Mouse (Mus musculus): ENCODE measurements at regions not wholly inside any gene's neighbourhood (a gene's known extent, or its start where the extent isn't known, plus 50 kb on each side); places are given as distances from the start of the nearest gene placed in this dataset.

- Histone ChIP-seq H3K79me3 (ENCODE audit: low read depth) (no peaks in the 10 kb centered on the region), H3K79me2 (ENCODE audit: control insufficient read depth, insufficient read depth) (no peaks in the 10 kb centered on the region), H3K36me3 (ENCODE audit: control insufficient read depth, insufficient read depth) (no peaks in the 10 kb centered on the region), H3K27me3 (ENCODE audit: control insufficient read depth, insufficient read depth, insufficient read length) (no peaks in the 10 kb centered on the region), H3K4me3 (ENCODE audit: insufficient read depth, poor library complexity, severe bottlenecking) (no peak overlapping the region), H3ac (ENCODE audit: control insufficient read depth, insufficient read length, low read depth) (no peak overlapping the region)
- TF ChIP-seq CEBPB (IDR thresholded peaks at IDR 0.05; ENCODE audit: low read depth) (no peak), CTCF (IDR thresholded peaks at IDR 0.05; ENCODE audit: control insufficient read depth, insufficient read depth, insufficient read length) (no peak)
Measured at GRCm38 (mm10) chr12:106559566-106559965, 549.5 kb downstream of the Vrk1 start.

DNA sequence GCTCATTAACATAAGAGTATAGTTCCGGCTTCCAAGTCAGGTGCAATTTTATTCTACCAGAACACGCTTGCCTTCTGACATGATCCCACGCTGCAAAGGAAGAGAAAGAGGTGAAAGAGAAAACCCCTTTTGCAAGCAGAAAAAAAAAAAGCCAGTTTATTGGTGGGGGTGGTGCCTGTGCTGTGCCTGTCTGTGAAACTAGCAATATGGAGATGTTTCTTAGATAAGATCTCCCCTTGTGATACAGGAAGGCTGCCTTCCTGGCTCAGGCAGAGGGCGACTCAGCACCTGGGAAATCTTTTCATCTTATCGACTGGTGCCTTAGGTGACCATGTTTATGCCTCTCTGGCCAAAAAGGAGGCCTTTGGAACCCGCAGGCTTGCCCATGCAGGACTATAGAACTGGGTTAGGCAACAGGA, 555.2 kb downstream of the Vrk1 start:
- Histone ChIP-seq H3K79me2 (ENCODE audit: control insufficient read depth, insufficient read depth) (no peaks in the 10 kb centered on the region), H3K79me3 (ENCODE audit: low read depth) (no peaks in the 10 kb centered on the region), H3K36me3 (ENCODE audit: control insufficient read depth, insufficient read depth) (no peaks in the 10 kb centered on the region), H3K4me3 (ENCODE audit: insufficient read depth, poor library complexity, severe bottlenecking) (no peak overlapping the region), H3K27me3 (ENCODE audit: control insufficient read depth, insufficient read depth, insufficient read length) (no peaks in the 10 kb centered on the region), H3ac (ENCODE audit: control insufficient read depth, insufficient read length, low read depth) (no peak overlapping the region)
- TF ChIP-seq CTCF (IDR thresholded peaks at IDR 0.05; ENCODE audit: control insufficient read depth, insufficient read depth, insufficient read length) (no peak), FOSL1 (IDR thresholded peaks at IDR 0.05; ENCODE audit: insufficient read depth, low read length, poor library complexity, severe bottlenecking) (no peak), USF1 (IDR thresholded peaks at IDR 0.05; ENCODE audit: low read depth) (no peak), MAX (IDR thresholded peaks at IDR 0.05) (no peak), MYOD1 (IDR thresholded peaks at IDR 0.05; ENCODE audit: control insufficient read depth, insufficient read length, low read depth) (no peak), CEBPB (IDR thresholded peaks at IDR 0.05; ENCODE audit: low read depth) (no peak), MYOG (IDR thresholded peaks at IDR 0.05; ENCODE audit: control insufficient read depth, extremely low read depth, insufficient read length) (no peak)

- Histone ChIP-seq H3ac (ENCODE audit: control insufficient read depth, insufficient read length, low read depth) (no peak overlapping the region), H3K79me2 (ENCODE audit: control insufficient read depth, insufficient read depth) (no peaks in the 10 kb centered on the region), H3K27me3 (ENCODE audit: control insufficient read depth, insufficient read depth, insufficient read length) (no peaks in the 10 kb centered on the region), H3K36me3 (ENCODE audit: control insufficient read depth, insufficient read depth) (no peaks in the 10 kb centered on the region), H3K4me3 (ENCODE audit: insufficient read depth, poor library complexity, severe bottlenecking) (no peak overlapping the region), H3K79me3 (ENCODE audit: low read depth) (no peaks in the 10 kb centered on the region)
- TF ChIP-seq USF1 (IDR thresholded peaks at IDR 0.05; ENCODE audit: low read depth), result no peak
- TF ChIP-seq MYOD1 (IDR thresholded peaks at IDR 0.05; ENCODE audit: control insufficient read depth, insufficient read length, low read depth), result no peak
- TF ChIP-seq MYOG (IDR thresholded peaks at IDR 0.05; ENCODE audit: control insufficient read depth, extremely low read depth, insufficient read length), result no peak
- TF ChIP-seq CTCF (IDR thresholded peaks at IDR 0.05; ENCODE audit: control insufficient read depth, insufficient read depth, insufficient read length), result no peak
- no peak for TF ChIP-seq MAX (IDR thresholded peaks at IDR 0.05)
- TF ChIP-seq CEBPB (IDR thresholded peaks at IDR 0.05; ENCODE audit: low read depth), result no peak
- TF ChIP-seq FOSL1 (IDR thresholded peaks at IDR 0.05; ENCODE audit: insufficient read depth, low read length, poor library complexity, severe bottlenecking), result no peak
Measured at GRCm38 (mm10) chr12:106566361-106566760, 556.3 kb downstream of the Vrk1 start.

- TF ChIP-seq USF1 (IDR thresholded peaks at IDR 0.05; ENCODE audit: low read depth) (no peak), CTCF (IDR thresholded peaks at IDR 0.05; ENCODE audit: control insufficient read depth, insufficient read depth, insufficient read length) (no peak), MYOD1 (IDR thresholded peaks at IDR 0.05; ENCODE audit: control insufficient read depth, insufficient read length, low read depth) (no peak), MAX (IDR thresholded peaks at IDR 0.05) (no peak), MYOG (IDR thresholded peaks at IDR 0.05; ENCODE audit: control insufficient read depth, extremely low read depth, insufficient read length) (no peak), CEBPB (IDR thresholded peaks at IDR 0.05; ENCODE audit: low read depth) (no peak), FOSL1 (IDR thresholded peaks at IDR 0.05; ENCODE audit: insufficient read depth, low read length, poor library complexity, severe bottlenecking) (no peak)
- Histone ChIP-seq H3K4me3 (ENCODE audit: insufficient read depth, poor library complexity, severe bottlenecking) (no peak overlapping the region), H3K79me3 (ENCODE audit: low read depth) (no peaks in the 10 kb centered on the region), H3K79me2 (ENCODE audit: control insufficient read depth, insufficient read depth) (no peaks in the 10 kb centered on the region), H3K36me3 (ENCODE audit: control insufficient read depth, insufficient read depth) (no peaks in the 10 kb centered on the region), H3K27me3 (ENCODE audit: control insufficient read depth, insufficient read depth, insufficient read length) (no peaks in the 10 kb centered on the region), H3ac (ENCODE audit: control insufficient read depth, insufficient read length, low read depth) (no peak overlapping the region)
Measured at GRCm38 (mm10) chr12:106567116-106567515, 557.1 kb downstream of the Vrk1 start.

GRCm38 (mm10) chr12:106568541-106569085, 558.6 kb downstream of the Vrk1 start:
- H3K36me3 ChIP-seq (ENCODE audit: control insufficient read depth, insufficient read depth), result no peaks in the 10 kb centered on the region
- no peaks in the 10 kb centered on the region for H3K79me2 ChIP-seq (ENCODE audit: control insufficient read depth, insufficient read depth)
- no peaks in the 10 kb centered on the region for H3K27me3 ChIP-seq (ENCODE audit: control insufficient read depth, insufficient read depth, insufficient read length)
- no peaks in the 10 kb centered on the region for H3K79me3 ChIP-seq (ENCODE audit: low read depth)
- no peak overlapping the region for H3ac ChIP-seq (ENCODE audit: control insufficient read depth, insufficient read length, low read depth)
- no peak overlapping the region for H3K4me3 ChIP-seq (ENCODE audit: insufficient read depth, poor library complexity, severe bottlenecking)
- no peak for TF ChIP-seq MYOD1 (IDR thresholded peaks at IDR 0.05; ENCODE audit: control insufficient read depth, insufficient read length, low read depth)
- no peak for TF ChIP-seq MYOG (IDR thresholded peaks at IDR 0.05; ENCODE audit: control insufficient read depth, extremely low read depth, insufficient read length)
- TF ChIP-seq USF1 (IDR thresholded peaks at IDR 0.05; ENCODE audit: low read depth), result no peak
- no peak for TF ChIP-seq CEBPB (IDR thresholded peaks at IDR 0.05; ENCODE audit: low read depth)
- TF ChIP-seq FOSL1 (IDR thresholded peaks at IDR 0.05; ENCODE audit: insufficient read depth, low read length, poor library complexity, severe bottlenecking), result no peak
- no peak for TF ChIP-seq CTCF (IDR thresholded peaks at IDR 0.05; ENCODE audit: control insufficient read depth, insufficient read depth, insufficient read length)
- TF ChIP-seq MAX (IDR thresholded peaks at IDR 0.05), result no peak

DNA sequence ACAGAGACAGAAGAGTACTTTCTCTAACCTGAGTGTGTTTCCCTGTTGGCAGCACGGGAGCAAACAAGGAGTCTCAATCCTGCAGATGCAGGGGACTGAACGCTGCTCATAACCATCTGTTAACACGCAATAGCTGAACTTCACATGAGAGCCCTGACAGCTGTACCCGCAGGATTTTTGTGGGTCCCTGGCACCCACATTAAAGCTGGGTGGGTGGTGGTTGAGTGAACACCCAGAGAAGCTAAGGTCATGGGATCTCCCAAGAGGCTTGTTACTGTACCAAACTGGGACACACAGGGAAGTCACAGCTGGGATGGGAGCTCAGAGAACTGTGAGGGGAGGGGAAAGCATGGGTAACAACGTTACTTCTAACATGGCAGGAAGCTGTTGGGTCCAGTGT, 562.9 kb downstream of the Vrk1 start:
- no peak for TF ChIP-seq FOSL1 (IDR thresholded peaks at IDR 0.05; ENCODE audit: insufficient read depth, low read length, poor library complexity, severe bottlenecking)
- TF ChIP-seq MYOD1 (IDR thresholded peaks at IDR 0.05; ENCODE audit: control insufficient read depth, insufficient read length, low read depth), result no peak
- TF ChIP-seq CEBPB (IDR thresholded peaks at IDR 0.05; ENCODE audit: low read depth), result no peak
- no peak for TF ChIP-seq CTCF (IDR thresholded peaks at IDR 0.05; ENCODE audit: control insufficient read depth, insufficient read depth, insufficient read length)
- TF ChIP-seq MAX (IDR thresholded peaks at IDR 0.05), result no peak
- no peak for TF ChIP-seq USF1 (IDR thresholded peaks at IDR 0.05; ENCODE audit: low read depth)
- no peak for TF ChIP-seq MYOG (IDR thresholded peaks at IDR 0.05; ENCODE audit: control insufficient read depth, extremely low read depth, insufficient read length)
- Histone ChIP-seq H3ac (ENCODE audit: control insufficient read depth, insufficient read length, low read depth) (no peak overlapping the region), H3K79me3 (ENCODE audit: low read depth) (no peaks in the 10 kb centered on the region), H3K27me3 (ENCODE audit: control insufficient read depth, insufficient read depth, insufficient read length) (no peaks in the 10 kb centered on the region), H3K4me3 (ENCODE audit: insufficient read depth, poor library complexity, severe bottlenecking) (no peak overlapping the region), H3K79me2 (ENCODE audit: control insufficient read depth, insufficient read depth) (no peaks in the 10 kb centered on the region), H3K36me3 (ENCODE audit: control insufficient read depth, insufficient read depth) (no peaks in the 10 kb centered on the region)
